Mouse (Mus musculus) kidney, postnatal 36 days (tissue): ENCODE results near the gene Aif1l.

Source experiments
- DNase-seq, 2 experiments: peaks; one replicate each; pipeline ENCODE4 v3.0.0; 2021 to 2022; ENCODE audit warnings: mixed read lengths in 2 of 2

Gene Aif1l

DNA sequence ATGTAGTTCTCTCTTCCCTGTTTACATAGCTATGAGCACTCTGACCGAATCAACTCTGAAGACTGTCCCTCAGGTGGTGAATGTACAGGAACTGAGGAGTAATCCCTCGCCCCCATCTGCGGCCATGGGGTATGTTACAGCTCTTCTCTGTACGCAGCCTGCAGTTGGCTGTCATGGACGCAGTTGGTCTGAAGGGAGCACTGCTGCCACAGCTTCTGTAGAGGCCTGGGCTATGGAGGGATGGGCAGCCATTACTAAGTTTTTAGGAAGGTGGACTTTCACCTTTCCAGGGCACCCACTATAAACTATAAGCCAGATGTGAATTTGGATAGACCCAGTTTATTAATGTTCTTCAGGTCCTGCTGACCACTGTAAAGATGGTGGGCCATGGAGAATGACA, 70.3 kb downstream of the Aif1l start:
- no peak for DNase-seq
